Mouse (Mus musculus): Measurements from ENCODE around the gene Scgb2b24.

Gene Scgb2b24

DNA sequence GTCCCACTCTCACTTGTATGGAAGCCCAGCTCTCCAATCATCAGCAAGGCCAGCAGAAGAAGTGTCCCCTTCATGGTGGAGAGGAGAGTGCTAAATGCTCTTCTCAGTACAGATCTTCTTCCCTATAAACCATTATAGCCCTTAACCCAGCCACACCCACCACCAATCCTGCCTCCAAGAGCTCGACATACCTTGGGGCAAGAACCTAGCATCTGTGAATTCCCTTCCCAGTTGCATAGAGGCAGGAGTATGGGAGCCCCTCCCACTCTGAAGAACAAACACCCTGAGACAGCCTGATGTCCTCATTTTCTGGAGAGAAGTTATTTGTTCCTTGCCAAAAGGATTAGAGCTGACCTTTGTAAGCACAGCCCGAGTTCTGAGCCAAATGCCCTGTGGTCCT is at the start of gene Scgb2b24:
Scgb2b24 (minus strand) TSS at position 101 of the 400 bp plus-strand sequence.
- no peak for DNase-seq (ENCODE audit: extremely low read depth, insufficient read length, low spot score)

GRCm38 (mm10) chr7:33743499-33743898 is 4.4 kb upstream of the Scgb2b24 start, which contains the start of gene Scgb1b24:
TSS of gene Scgb1b24 (plus strand) at chr7:33743799.
- no peak for DNase-seq (ENCODE audit: extremely low read depth, insufficient read length, low spot score)

DNA sequence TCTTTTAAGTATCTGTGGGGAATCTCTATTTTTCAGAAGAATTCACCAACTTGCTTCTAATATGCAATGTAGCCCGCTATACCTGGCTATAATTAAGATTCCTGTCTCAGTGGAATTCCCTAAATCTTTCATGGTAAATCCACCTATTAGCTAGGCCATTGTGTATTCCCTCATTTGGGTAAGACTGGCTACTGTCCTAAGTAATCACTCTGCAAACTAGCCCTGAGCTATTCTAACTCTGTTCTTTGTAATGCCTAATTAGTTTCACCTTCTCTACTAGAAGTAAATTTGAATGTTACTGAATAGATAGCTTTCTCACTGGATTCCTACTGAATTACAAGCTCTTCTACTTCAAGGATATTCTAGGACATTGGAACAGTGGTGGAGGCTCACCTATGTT is 49.2 kb downstream of the Scgb2b24 start:
- DNase-seq (ENCODE audit: extremely low read depth, insufficient read length, low spot score) = no peak

Measured in 3134 (cell line).